Mouse (Mus musculus) heart, adult 18-20 months (tissue): ENCODE measurements around the gene Spem2. TPM values are rescaled to one million over a fixed set of nuclear protein-coding genes. Genes with fewer than 3 reads are reported as not detected.

Experiments used
- total RNA-seq, 2 experiments: library from RNA; stranded (reverse); gene quantifications; 2 replicates each; pipeline ENCODE4 v1.2.3; 2021

Gene Spem2
- total RNA-seq, 2 experiments from 2014 or later, result not detected

Other genes with a start within 250 kb of the Spem2 start
- 1 to 10 TPM; 5.0 to 5.4 TPM for gene Wrap53, start 238.2 kb downstream of the Spem2 start, total RNA-seq
- 10 to 100 TPM; 15.0 to 15.5 TPM for gene Trp53, start 238.1 kb downstream of the Spem2 start, total RNA-seq
- 10 to 100 TPM; 15.2 to 16.4 TPM for gene Atp1b2, start 212.5 kb downstream of the Spem2 start, total RNA-seq
- gene Shbg, start 200.6 kb downstream of the Spem2 start, total RNA-seq, result not detected
- 1 to 10 TPM; 3.3 to 3.8 TPM for gene Sat2, start 196.4 kb downstream of the Spem2 start, total RNA-seq
- gene Fxr2, start 185.5 kb downstream of the Spem2 start, total RNA-seq, result 10 to 100 TPM; 91.3 to 97.2 TPM
- not detected for gene Sox15, start 163.2 kb downstream of the Spem2 start, total RNA-seq
- 10 to 100 TPM; 12.3 to 15.6 TPM for gene Mpdu1, start 155.8 kb downstream of the Spem2 start, total RNA-seq
- 10 to 100 TPM in 1 of 2 experiments, 1 to 10 TPM in 1; 7.3 to 10.5 TPM for gene Cd68, start 152.3 kb downstream of the Spem2 start, total RNA-seq
- 100 to 1,000 TPM; 185 to 188 TPM for gene Eif4a1, start 146.0 kb downstream of the Spem2 start, total RNA-seq
- gene Senp3, start 136.4 kb downstream of the Spem2 start, total RNA-seq, result 10 to 100 TPM; 27.3 to 35.1 TPM
- 1 to 10 TPM; 1.5 to 1.7 TPM for gene Tnfsf13, start 132.7 kb downstream of the Spem2 start, total RNA-seq
- gene Tnfsf12, start 122.6 kb downstream of the Spem2 start, total RNA-seq, result 10 to 100 TPM; 16.9 to 17.1 TPM
- 1 to 10 TPM; 2.5 to 4.1 TPM for gene Tnfsfm13, start 122.4 kb downstream of the Spem2 start, total RNA-seq
- 10 to 100 TPM; 27.4 to 33.4 TPM for gene Polr2a, start 59.8 kb downstream of the Spem2 start, total RNA-seq
- gene Slc35g3, start 56.5 kb downstream of the Spem2 start, total RNA-seq, result not detected
- gene Zbtb4, start 52.6 kb downstream of the Spem2 start, total RNA-seq, result 10 to 100 TPM; 41.7 to 44.7 TPM
- 1 to 10 TPM; 2.0 to 4.6 TPM for gene Chrnb1, start 22.5 kb downstream of the Spem2 start, total RNA-seq
- gene Fgf11, start 16.6 kb downstream of the Spem2 start, total RNA-seq, result 1 to 10 TPM; 2.6 to 3.0 TPM
- gene Tmem102, start 12.8 kb downstream of the Spem2 start, total RNA-seq, result under 1 TPM; 0.17 to 0.49 TPM
- not detected for gene Gm39566, start 3.2 kb downstream of the Spem2 start, total RNA-seq
- not detected for gene Spem1, start 3.7 kb upstream of the Spem2 start, total RNA-seq
- gene Nlgn2, start 19.3 kb upstream of the Spem2 start, total RNA-seq, result 1 to 10 TPM; 3.3 to 3.9 TPM
- gene Tmem256, start 20.0 kb upstream of the Spem2 start, total RNA-seq, result 100 to 1,000 TPM; 232 to 246 TPM
- gene Plscr3, start 27.9 kb upstream of the Spem2 start, total RNA-seq, result 10 to 100 TPM; 19.6 to 21.4 TPM
- gene Tnk1, start 40.3 kb upstream of the Spem2 start, total RNA-seq, result not detected
- not detected for gene Tmem95, start 59.6 kb upstream of the Spem2 start, total RNA-seq
- 1 to 10 TPM; 2.0 to 2.5 TPM for gene Kctd11, start 62.9 kb upstream of the Spem2 start, total RNA-seq
- gene Acap1, start 77.1 kb upstream of the Spem2 start, total RNA-seq, result 1 to 10 TPM in 1 of 2 experiments, under 1 TPM in 1; 0.72 to 4.4 TPM
- gene 2810408A11Rik, start 82.5 kb upstream of the Spem2 start, total RNA-seq, result under 1 TPM in 1 of 2 experiments, not detected in 1; 0.41 TPM
- gene Neurl4, start 82.6 kb upstream of the Spem2 start, total RNA-seq, result 10 to 100 TPM; 42.1 to 48.0 TPM
- 10 to 100 TPM; 26.2 to 27.5 TPM for gene Gps2, start 95.4 kb upstream of the Spem2 start, total RNA-seq
- 100 to 1,000 TPM; 415 to 425 TPM for gene Eif5a, start 103.5 kb upstream of the Spem2 start, total RNA-seq
- gene Ybx2, start 117.3 kb upstream of the Spem2 start, total RNA-seq, result 10 to 100 TPM; 14.6 to 23.1 TPM
- gene Slc2a4, start 129.7 kb upstream of the Spem2 start, total RNA-seq, result 100 to 1,000 TPM; 402 to 439 TPM
- gene Cldn7, start 146.3 kb upstream of the Spem2 start, total RNA-seq, result 1 to 10 TPM in 1 of 2 experiments, not detected in 1; 1.3 TPM
- 100 to 1,000 TPM; 130 to 144 TPM for gene Ctdnep1, start 162.7 kb upstream of the Spem2 start, total RNA-seq
- 10 to 100 TPM; 46.2 to 53.1 TPM for gene Elp5, start 164.1 kb upstream of the Spem2 start, total RNA-seq
- gene Gabarap, start 172.7 kb upstream of the Spem2 start, total RNA-seq, result 100 to 1,000 TPM; 285 to 320 TPM
- 10 to 100 TPM; 18.4 to 19.7 TPM for gene Phf23, start 177.3 kb upstream of the Spem2 start, total RNA-seq
- 1 to 10 TPM; 3.4 to 4.8 TPM for gene Dvl2, start 182.1 kb upstream of the Spem2 start, total RNA-seq
- gene Acadvl, start 196.9 kb upstream of the Spem2 start, total RNA-seq, result 1,000 to 10,000 TPM; 1,326 to 1,372 TPM
- 1 to 10 TPM; 5.9 to 6.8 TPM for gene Dlg4, start 198.5 kb upstream of the Spem2 start, total RNA-seq
- not detected for gene Asgr1, start 235.6 kb upstream of the Spem2 start, total RNA-seq